Mouse (Mus musculus) stomach, embryonic 14.5 days (tissue): ENCODE results near the gene Cpeb3. TPM values are rescaled to one million over a fixed set of nuclear protein-coding genes. Genes with fewer than 3 reads are reported as not detected.

ENCODE experiments used
- ATAC-seq: fragments of 200-750 bp; cut with Nextera tagmentation; 2 replicates; pipeline ENCODE4 v1.8.0; 2017; ENCODE audit warnings: low read depth, moderate TSS enrichment; ENCODE audit not compliant: insufficient number of reproducible peaks, insufficient read depth, low FRiP score
- H3K27ac ChIP-seq: fragments of 300-500 bp; sonication (generic); 2 replicates; pipeline ENCODE4 v1.5.1; 2014; ENCODE audit warnings: mild to moderate bottlenecking, low read length, moderate library complexity, mixed read lengths
- H3K27me3 ChIP-seq: fragments of 300-500 bp; sonication (generic); 2 replicates; pipeline ENCODE4 v1.6.1; 2014; ENCODE audit warnings: low read length, control low read depth, mixed read lengths; ENCODE audit not compliant: control insufficient read depth, insufficient read depth
- H3K36me3 ChIP-seq: fragments of 300-500 bp; sonication (generic); 2 replicates; pipeline ENCODE4 v1.6.1; 2014; ENCODE audit warnings: mild to moderate bottlenecking, control low read depth, low read length, moderate library complexity, mixed read lengths; ENCODE audit not compliant: control insufficient read depth, insufficient read depth
- H3K4me1 ChIP-seq: fragments of 300-500 bp; sonication (generic); 2 replicates; pipeline ENCODE4 v1.6.1; 2014; ENCODE audit warnings: low read length, control low read depth, mixed read lengths; ENCODE audit not compliant: control insufficient read depth, insufficient read depth
- H3K4me2 ChIP-seq: fragments of 300-500 bp; sonication (generic); replicated peaks from 2 replicates; pipeline ENCODE4 v1.6.1; 2014; ENCODE audit warnings: low read depth, low read length, control low read depth
- H3K4me3 ChIP-seq: fragments of 300-500 bp; sonication (generic); 2 replicates; pipeline ENCODE4 v1.5.1; 2014; ENCODE audit warnings: low read depth, low read length, control low read depth
- H3K9ac ChIP-seq: fragments of 300-500 bp; sonication (generic); replicated peaks from 2 replicates; pipeline ENCODE4 v1.6.1; 2014; ENCODE audit warnings: low read depth, mild to moderate bottlenecking, control low read depth, low read length, moderate library complexity, mixed read lengths
- H3K9me3 ChIP-seq: fragments of 300-500 bp; sonication (generic); 2 replicates; pipeline ENCODE4 v1.6.1; 2016; ENCODE audit warnings: low read depth, low read length, control low read depth; ENCODE audit not compliant: control insufficient read depth
- WGBS: fragments of 180-500 bp; shearing (Covaris S2); extraction: QIAGEN DNeasy Blood & Tissue Kit; methylation state at CpG from one replicate; pipeline ENCODE4 v1.1.7; 2014; 5-methylcytosine and 5-hydroxymethylcytosine counted together
- polyA plus RNA-seq: library from polyadenylated mRNA; unstranded; fragments of >200 nt; fragmentation: Nextera tagmentation; extraction: Ambion mirVana; gene quantifications from 2 replicates; pipeline ENCODE4 v1.2.1, GENCODE M21; 2014

The Cpeb3 gene
- 0.62 and 0.91 TPM in 2 replicates for polyA plus RNA-seq

DNA sequence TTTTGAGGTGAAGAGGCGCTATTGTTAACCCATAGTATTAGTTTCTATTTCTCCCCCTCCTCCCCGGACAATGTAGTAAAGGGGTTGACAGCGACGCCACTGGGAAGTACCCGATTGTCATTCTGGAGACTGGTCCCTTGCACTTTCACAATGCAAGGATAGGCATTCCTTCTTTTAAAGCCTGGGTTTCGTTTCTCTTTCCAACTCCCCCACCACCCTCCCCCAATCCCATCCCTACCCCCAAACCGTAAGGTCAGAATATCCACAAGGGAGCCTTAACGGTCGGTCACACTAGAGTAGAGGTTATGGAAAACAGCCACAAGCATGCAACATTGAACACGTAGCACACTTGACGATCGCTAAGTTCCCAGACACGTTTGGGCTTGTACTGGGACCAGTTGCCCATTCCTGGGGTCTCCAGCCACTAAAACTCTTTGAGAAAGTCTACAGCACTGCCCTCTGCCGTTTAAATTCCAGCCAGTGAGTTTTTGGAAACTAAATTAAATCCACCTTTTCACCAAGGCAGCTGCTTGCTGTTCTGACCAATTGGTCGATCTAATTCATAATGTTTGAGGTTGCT lies at the start of gene Cpeb3:
TSS of gene Cpeb3 (minus strand) at position 426 of the 580 bp plus-strand sequence.
- Histone ChIP-seq H3K27me3 (no peaks in the 10 kb centered on the region), H3K9me3 (no peaks in the 10 kb centered on the region), H3K4me2 (peak within 1 kb of the TSS; percentile 93), H3K4me1 (peaks cover 13% of the 10 kb centered on the region), H3K27ac (peak within 1 kb of the TSS; percentile 84), H3K4me3 (peak within 1 kb of the TSS; percentile 99), H3K9ac (peak within 1 kb of the TSS; percentile 93), H3K36me3 (peaks cover 18% of the 10 kb centered on the region)
- ATAC-seq = no peak
- 1% methylated on average over 15 of the region's 15 CpGs for WGBS

DNA sequence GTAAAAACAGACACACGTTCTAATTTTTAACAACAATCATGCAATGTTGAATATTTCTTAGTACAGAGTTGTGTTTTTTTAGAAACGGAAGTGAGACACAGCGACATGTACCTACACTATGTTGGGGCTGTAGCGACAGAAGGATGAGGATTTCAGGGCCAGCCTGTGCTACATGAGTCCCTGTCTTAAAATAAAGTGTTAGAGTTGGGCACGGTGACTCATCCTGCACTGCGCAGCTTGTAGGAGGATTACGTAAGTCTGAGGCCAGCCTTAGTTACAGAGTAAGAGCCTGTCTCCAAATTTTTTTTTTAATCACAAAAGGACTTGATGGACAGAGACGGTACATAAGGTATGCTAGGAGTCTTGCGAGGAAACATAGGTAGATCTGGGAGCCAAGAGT lies 46.9 kb upstream of the Cpeb3 start:
- no peaks in the 10 kb centered on the region for H3K4me1 ChIP-seq
- no peak overlapping the region for H3K9ac ChIP-seq
- H3K27ac ChIP-seq = no peak overlapping the region
- no peaks in the 10 kb centered on the region for H3K9me3 ChIP-seq
- no peak overlapping the region for H3K4me2 ChIP-seq
- ATAC-seq = no peak
- WGBS = 90% methylated on average over 9 of the region's 9 CpGs
- no peaks in the 10 kb centered on the region for H3K27me3 ChIP-seq
- no peak overlapping the region for H3K4me3 ChIP-seq
- no peaks in the 10 kb centered on the region for H3K36me3 ChIP-seq

DNA sequence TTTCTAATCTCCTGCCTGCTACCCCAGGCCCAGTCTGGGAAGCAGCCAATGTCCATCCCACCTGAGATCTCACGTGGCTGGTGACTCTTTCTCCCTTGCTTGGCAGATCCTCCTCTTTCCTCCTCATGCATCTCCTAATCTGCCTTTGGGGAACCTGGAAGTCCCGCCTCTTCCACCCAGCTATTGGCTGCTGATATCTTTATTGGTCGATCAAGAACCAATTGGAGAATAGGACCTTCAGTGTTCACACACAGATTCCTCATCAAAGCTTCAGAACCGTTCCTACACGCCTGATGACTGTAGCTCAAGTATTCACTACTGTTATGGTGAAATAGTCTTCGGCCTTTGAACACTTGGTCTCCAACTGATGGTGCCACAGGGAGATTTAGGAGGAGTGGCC lies 43.7 kb upstream of the Cpeb3 start:
- no peak overlapping the region for H3K9ac ChIP-seq
- no peak overlapping the region for H3K4me3 ChIP-seq
- no peaks in the 10 kb centered on the region for H3K36me3 ChIP-seq
- H3K4me1 ChIP-seq = no peaks in the 10 kb centered on the region
- ATAC-seq = no peak
- no peaks in the 10 kb centered on the region for H3K27me3 ChIP-seq
- 66% methylated on average over 6 of the region's 6 CpGs for WGBS
- H3K9me3 ChIP-seq = no peaks in the 10 kb centered on the region
- H3K4me2 ChIP-seq = no peak overlapping the region
- no peak overlapping the region for H3K27ac ChIP-seq

DNA sequence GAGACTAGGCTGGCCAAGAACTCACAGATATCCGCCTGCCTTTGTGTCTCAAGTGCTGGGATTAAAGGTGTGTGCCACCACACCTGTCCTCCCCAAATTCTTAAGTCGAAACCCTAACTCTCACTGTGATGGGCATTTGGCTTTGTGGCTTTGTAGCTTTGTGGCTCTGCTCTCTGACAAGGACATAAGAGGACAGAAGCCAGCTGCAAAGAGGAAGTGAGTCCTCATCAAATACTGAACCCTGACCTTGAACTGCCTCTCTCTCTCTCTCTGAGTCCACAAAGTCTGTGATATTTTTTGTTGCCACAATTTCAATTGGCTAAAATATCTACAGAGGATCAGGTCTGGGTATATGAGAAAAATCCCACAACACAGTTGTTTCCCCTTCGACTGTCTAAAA lies 39.8 kb upstream of the Cpeb3 start:
- Histone ChIP-seq H3K36me3 (no peaks in the 10 kb centered on the region), H3K9ac (no peak overlapping the region), H3K9me3 (no peaks in the 10 kb centered on the region), H3K4me1 (no peaks in the 10 kb centered on the region), H3K4me3 (no peak overlapping the region), H3K4me2 (no peak overlapping the region), H3K27me3 (no peaks in the 10 kb centered on the region), H3K27ac (no peak overlapping the region)
- 79% methylated on average over 3 of the region's 3 CpGs for WGBS
- no peak for ATAC-seq

DNA sequence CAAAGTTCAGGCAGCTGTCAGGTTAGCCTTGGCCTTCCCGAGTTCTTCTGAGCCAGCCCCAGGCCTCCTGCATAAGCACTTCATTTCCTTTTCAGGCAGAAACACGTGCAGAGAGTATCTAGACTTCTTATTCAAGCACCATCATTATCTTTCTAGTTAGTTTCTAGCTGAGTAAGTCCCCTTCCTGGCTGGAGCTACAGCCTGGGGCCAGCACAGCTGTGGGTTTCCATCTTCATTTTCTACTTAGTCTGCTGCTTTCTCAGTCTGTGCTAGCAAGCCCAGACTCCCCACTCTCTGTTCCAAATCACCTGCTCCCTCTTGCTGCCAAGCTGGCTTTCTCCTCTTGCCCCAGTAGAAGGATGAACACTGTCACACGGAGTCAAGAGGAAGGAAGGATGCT lies 38.5 kb upstream of the Cpeb3 start:
- Histone ChIP-seq H3K9me3 (no peaks in the 10 kb centered on the region), H3K27ac (no peak overlapping the region), H3K27me3 (no peaks in the 10 kb centered on the region), H3K4me3 (no peak overlapping the region), H3K4me2 (no peak overlapping the region), H3K9ac (no peak overlapping the region), H3K4me1 (no peaks in the 10 kb centered on the region), H3K36me3 (no peaks in the 10 kb centered on the region)
- WGBS = 32% methylated on average over 3 of the region's 3 CpGs
- no peak for ATAC-seq

DNA sequence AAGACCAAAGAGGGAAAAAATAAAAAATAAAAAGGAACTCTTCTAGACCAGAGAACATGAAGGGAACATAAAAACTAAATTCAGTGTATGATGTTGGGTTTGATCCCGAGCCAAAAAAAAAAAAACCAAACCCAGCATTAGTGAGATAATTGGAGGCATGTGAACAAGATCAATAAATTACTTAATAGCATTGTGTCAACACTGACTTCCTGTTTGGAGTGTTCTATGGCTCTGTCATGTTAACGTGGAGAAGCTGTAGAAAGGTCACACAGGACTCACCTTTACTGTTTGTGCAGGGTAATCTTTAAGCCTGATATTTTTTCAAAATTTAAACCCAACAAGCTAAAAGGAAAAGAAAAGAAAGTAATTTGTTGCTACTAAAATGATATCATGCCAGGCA lies 34.3 kb upstream of the Cpeb3 start:
- H3K27ac ChIP-seq = no peak overlapping the region
- no peak overlapping the region for H3K9ac ChIP-seq
- H3K9me3 ChIP-seq = no peaks in the 10 kb centered on the region
- H3K27me3 ChIP-seq = no peaks in the 10 kb centered on the region
- H3K36me3 ChIP-seq = no peaks in the 10 kb centered on the region
- no peak overlapping the region for H3K4me3 ChIP-seq
- no peak for ATAC-seq
- H3K4me2 ChIP-seq = no peak overlapping the region
- WGBS = 31% methylated on average over 2 of the region's 2 CpGs
- H3K4me1 ChIP-seq = no peaks in the 10 kb centered on the region

DNA sequence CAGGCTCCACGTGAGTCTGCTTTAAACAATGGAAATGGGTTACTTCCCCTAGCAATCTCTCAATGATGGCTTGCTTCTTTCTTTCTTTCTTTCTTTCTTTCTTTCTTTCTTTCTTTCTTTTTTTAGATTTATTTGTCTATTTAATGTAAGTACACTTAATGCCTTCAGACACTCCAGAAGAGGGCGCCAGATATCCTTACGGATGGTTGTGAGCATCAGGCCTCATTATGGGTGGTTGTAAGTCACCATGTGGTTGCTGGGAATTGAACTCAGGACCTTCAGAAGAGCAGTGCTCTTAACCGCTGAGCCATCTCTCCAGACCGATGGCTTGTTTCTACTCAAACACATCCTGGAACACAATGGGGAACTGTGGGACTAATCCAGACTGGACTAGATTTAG lies 32.8 kb upstream of the Cpeb3 start:
- no peak for ATAC-seq
- H3K4me3 ChIP-seq = no peak overlapping the region
- H3K9ac ChIP-seq = no peak overlapping the region
- H3K27ac ChIP-seq = no peak overlapping the region
- 71% methylated on average over 5 of the region's 5 CpGs for WGBS
- H3K4me2 ChIP-seq = no peak overlapping the region
- H3K9me3 ChIP-seq = no peaks in the 10 kb centered on the region
- no peaks in the 10 kb centered on the region for H3K4me1 ChIP-seq
- H3K27me3 ChIP-seq = no peaks in the 10 kb centered on the region
- no peaks in the 10 kb centered on the region for H3K36me3 ChIP-seq

DNA sequence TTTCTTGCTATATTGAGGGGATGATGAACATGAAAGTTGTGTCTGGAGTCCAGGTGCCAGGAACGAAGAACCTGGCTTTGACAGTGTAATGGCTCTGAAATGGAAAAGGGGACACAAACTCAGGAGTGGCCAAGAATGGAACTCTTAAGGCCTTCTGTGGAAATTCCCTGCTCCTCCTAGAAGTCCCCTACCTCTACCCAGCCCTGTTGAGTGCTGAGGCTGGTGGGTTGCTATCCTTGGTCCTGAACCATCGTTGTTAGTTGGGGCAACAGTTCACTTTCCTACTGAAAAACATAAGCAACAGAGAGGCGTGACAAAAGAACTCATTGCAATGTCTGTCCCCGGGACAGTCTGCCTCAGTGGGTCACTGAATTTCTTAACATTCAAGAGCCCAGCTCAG lies 30.7 kb upstream of the Cpeb3 start:
- Histone ChIP-seq H3K4me2 (no peak overlapping the region), H3K9me3 (no peaks in the 10 kb centered on the region), H3K9ac (no peak overlapping the region), H3K4me3 (no peak overlapping the region), H3K4me1 (no peaks in the 10 kb centered on the region), H3K27me3 (peaks cover 11% of the 10 kb centered on the region; the same call in 1 of the 2 replicates), H3K36me3 (no peaks in the 10 kb centered on the region), H3K27ac (no peak overlapping the region)
- no peak for ATAC-seq
- WGBS = 15% methylated on average over 4 of the region's 4 CpGs

DNA sequence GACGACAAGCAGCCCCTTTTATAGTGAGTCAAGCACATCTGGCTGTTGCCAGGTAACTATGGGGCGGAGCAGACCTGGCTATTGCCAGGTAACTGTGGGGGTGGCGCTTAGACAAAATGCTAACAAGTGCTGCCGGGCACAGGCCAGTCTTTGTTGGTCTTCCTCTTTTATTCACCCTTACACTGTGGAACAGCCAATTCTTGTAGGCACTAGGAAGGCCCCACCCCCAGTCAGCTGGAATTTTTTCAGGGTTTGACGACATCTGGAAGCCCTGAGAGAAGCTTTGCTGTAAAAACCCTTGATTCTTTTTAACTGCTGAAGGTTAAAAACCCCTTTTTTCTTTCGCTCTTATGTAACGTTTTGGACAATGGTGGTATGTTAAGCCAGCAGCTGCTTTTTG lies 30.2 kb upstream of the Cpeb3 start:
- Histone ChIP-seq H3K27ac (no peak overlapping the region), H3K27me3 (peaks cover 14% of the 10 kb centered on the region; the same call in 1 of the 2 replicates), H3K4me1 (no peaks in the 10 kb centered on the region), H3K4me2 (no peak overlapping the region), H3K9me3 (no peaks in the 10 kb centered on the region), H3K9ac (no peak overlapping the region), H3K4me3 (no peak overlapping the region), H3K36me3 (no peaks in the 10 kb centered on the region)
- no peak for ATAC-seq
- 10% methylated on average over 7 of the region's 7 CpGs for WGBS
